Mouse (Mus musculus) embryonic stem cell, embryonic (primary cell): ENCODE measurements at regions not wholly inside any gene's neighbourhood (a gene's known extent, or its start where the extent isn't known, plus 50 kb on each side); places are given as distances from the start of the nearest gene placed in this dataset.

Experiments used
- CTCF ChIA-PET, 4 experiments: fragments of 300-600 bp in 2 of 4; fragments of 350-600 bp in 2 of 4; sonication (Branson Sonifier 250); formaldehyde crosslinking; loops; one replicate each; lab custom pipeline; 2022; ENCODE audit warnings: inconsistent platforms in 2 of 4; lab: Charles Lee
- POLR2A ChIA-PET, 4 experiments: fragments of 300-600 bp in 2 of 4; fragments of 350-600 bp in 2 of 4; sonication (Branson Sonifier 250); formaldehyde crosslinking; loops; one replicate each; lab custom pipeline; 2022; ENCODE audit warnings: antibody characterized with exemption in 4 of 4, inconsistent platforms in 1 of 4; lab: Charles Lee

DNA sequence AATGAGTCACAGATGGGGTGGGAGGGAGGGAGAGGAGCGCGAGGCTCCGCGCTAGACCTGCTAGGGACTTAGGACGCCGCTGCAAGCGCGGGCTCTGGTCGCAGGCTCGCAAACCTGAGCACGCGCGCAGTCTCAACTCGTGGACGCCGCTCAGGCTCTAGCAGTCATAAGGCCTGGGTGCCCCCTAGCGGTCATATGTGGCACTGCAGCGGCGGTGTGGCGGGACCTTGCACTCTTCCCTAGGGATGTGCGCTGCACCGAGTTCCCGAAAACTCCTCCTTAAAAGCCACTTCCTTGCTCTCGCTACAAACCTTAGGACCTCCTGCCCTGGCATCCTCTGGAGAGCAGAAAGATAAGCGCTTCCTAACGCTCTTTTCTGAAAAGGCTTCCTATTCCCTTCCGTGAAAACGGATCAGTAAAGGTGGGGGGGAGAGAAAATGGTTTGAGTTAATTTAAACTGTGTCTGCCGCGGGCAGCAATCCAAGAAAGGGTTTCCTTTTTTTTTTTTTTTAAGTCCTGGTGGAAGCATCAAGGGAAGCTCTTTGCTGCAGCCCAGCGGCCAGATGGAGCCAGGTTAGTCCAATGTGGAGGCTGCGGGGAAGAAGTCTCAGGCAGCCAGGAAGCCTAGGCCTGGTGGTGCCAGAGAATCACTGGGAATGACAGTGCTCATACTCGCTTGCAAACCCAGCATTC, 50.7 kb upstream of the Kdm8 start:
- ChIA-PET POLR2A (interaction anchor here in 3 of 4 experiments (0.6 to 2.6 kb wide), 11 partner anchors 13 to 1031 kb away, joined by 3 to 9 read pairs (median 6); partner anchors contain the start of gene Kdm8 (in 2 of the 3)), CTCF (interaction anchor here in 3 of 4 experiments (0.6 to 1.8 kb wide), 10 partner anchors 14 to 211 kb away, joined by 3 to 11 read pairs (median 4); partner anchors contain the start of gene Kdm8 (in 1 of the 3))
